Mouse (Mus musculus) NIH3T3 (cell line): ENCODE measurements at regions not wholly inside any gene's neighbourhood (a gene's known extent, or its start where the extent isn't known, plus 50 kb on each side); places are given as distances from the start of the nearest gene placed in this dataset.
A peak's percentile ranks its signal among the peaks of the same experiment; 100 is the strongest.

Experiments used
- DNase-seq: peaks from one replicate; pipeline ENCODE4 v3.0.0-alpha.2; 2012; ENCODE audit warnings: low read depth

DNA sequence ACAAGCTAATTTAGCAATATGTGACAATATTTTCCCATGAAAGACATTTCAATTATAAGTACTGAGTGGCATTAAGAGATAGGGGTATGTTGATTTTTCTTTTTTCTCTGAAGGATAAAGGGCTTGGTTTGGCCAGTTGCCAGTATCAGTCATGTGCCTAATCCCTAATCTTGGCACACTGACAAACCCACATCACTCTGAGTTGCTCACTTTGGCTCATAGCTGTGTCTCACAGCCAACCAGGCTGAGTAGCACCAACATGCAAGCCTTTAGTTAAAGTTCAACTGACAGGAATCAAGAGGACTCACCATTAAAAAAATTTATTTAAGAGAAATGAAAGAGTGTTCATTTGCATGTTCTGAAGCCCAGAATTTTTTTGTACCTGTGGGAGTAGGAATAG is 1861.1 kb upstream of the Cntnap5a start:
- DNase-seq = peak; percentile 11

DNA sequence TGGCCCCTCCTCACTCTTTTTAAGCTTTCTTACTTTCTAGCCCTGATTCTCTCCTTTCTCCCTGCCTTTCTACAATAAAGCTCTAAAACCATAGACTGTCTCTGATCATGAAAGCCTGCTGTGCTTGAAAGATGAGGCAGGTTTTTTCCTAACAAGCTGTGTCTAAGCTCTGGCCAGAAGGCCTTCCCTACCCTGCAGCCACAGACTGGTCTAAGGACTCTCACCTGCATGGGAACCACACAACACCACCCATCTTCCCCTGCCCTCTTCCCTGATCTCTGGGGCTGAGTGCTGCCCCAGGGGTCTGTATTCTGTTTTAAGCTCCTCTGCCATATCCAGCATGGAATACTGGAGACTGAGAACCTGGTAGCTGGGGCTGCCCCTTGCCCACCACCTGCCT is 1832.1 kb upstream of the Cntnap5a start:
- no peak for DNase-seq
